Mouse (Mus musculus) MEL (cell line): Measurements from ENCODE around the gene Acad10.

Source experiments
- CTCF ChIP-seq, 3 experiments: IDR thresholded peaks in 2 of 3; conservative IDR thresholded peaks in 1 of 3; 2 replicates each; pipeline ENCODE4 v1.5.1; 2011 to 2012; ENCODE audit warnings: low read length in 3 of 3, low read depth in 2 of 3, mild to moderate bottlenecking in 2 of 3, improper control_type of control experiment in 1 of 3, inconsistent platforms in 1 of 3, mixed read lengths in 1 of 3, moderate library complexity in 1 of 3; ENCODE audit not compliant: control insufficient read depth in 1 of 3, insufficient read depth in 1 of 3, poor library complexity in 1 of 3, severe bottlenecking in 1 of 3
- EP300 ChIP-seq, 2 experiments: IDR thresholded peaks; 2 replicates each; pipeline ENCODE4 v1.6.1; 2011; ENCODE audit warnings: improper control_type of control experiment in 2 of 2, low read length in 2 of 2, low read depth in 1 of 2, mild to moderate bottlenecking in 1 of 2
- GATA1 ChIP-seq: IDR thresholded peaks from 2 replicates; pipeline ENCODE4 v1.6.1; 2011; ENCODE audit warnings: low read depth, low read length, improper control_type of control experiment
- HCFC1 ChIP-seq: IDR thresholded peaks from 2 replicates; pipeline ENCODE4 v1.6.1; 2012; ENCODE audit warnings: low read depth, mild to moderate bottlenecking, inconsistent platforms, low read length, improper control_type of control experiment, moderate library complexity
- JUND ChIP-seq: IDR thresholded peaks from 2 replicates; pipeline ENCODE4 v1.6.1; 2011; ENCODE audit warnings: low read depth, mild to moderate bottlenecking, improper control_type of control experiment, low read length
- MAX ChIP-seq: IDR thresholded peaks from 2 replicates; pipeline ENCODE4 v1.6.1; 2011; ENCODE audit warnings: low read length, improper control_type of control experiment
- POLR2A ChIP-seq, 2 experiments: IDR thresholded peaks; 2 replicates each; pipeline ENCODE4 v1.6.1; 2011 to 2012; ENCODE audit warnings: low read length in 2 of 2, mild to moderate bottlenecking in 2 of 2, control low read depth in 1 of 2, improper control_type of control experiment in 1 of 2, low read depth in 1 of 2, moderate library complexity in 1 of 2; ENCODE audit not compliant: control insufficient read depth in 1 of 2, insufficient read depth in 1 of 2, poor library complexity in 1 of 2
- POLR2AphosphoS5 ChIP-seq: IDR thresholded peaks from 2 replicates; pipeline ENCODE4 v1.6.1; 2012; ENCODE audit warnings: low read depth, borderline replicate concordance, mild to moderate bottlenecking, inconsistent platforms, low read length, moderate library complexity, mixed read lengths
- SIN3A ChIP-seq: IDR thresholded peaks from 2 replicates; pipeline ENCODE4 v1.6.1; 2012; ENCODE audit warnings: low read length, improper control_type of control experiment, inconsistent platforms
- SMC3 ChIP-seq: IDR thresholded peaks from 2 replicates; pipeline ENCODE4 v1.6.1; 2011; ENCODE audit warnings: low read depth, low read length, improper control_type of control experiment
- USF1 ChIP-seq: IDR thresholded peaks from 2 replicates; pipeline ENCODE4 v1.6.1; 2014; ENCODE audit warnings: low read depth, mild to moderate bottlenecking, inconsistent platforms, low read length, improper control_type of control experiment, moderate library complexity
- ZKSCAN1 ChIP-seq: IDR thresholded peaks from 2 replicates; pipeline ENCODE4 v1.6.1; 2012; ENCODE audit warnings: low read depth, mild to moderate bottlenecking, inconsistent platforms, low read length, improper control_type of control experiment, moderate library complexity
- ZMIZ1 ChIP-seq: IDR thresholded peaks from 2 replicates; pipeline ENCODE4 v1.6.1; 2012; ENCODE audit warnings: low read depth, mild to moderate bottlenecking, inconsistent platforms, low read length, improper control_type of control experiment, moderate library complexity
- ZNF384 ChIP-seq: IDR thresholded peaks from 2 replicates; pipeline ENCODE4 v1.6.1; 2012; ENCODE audit warnings: low read depth, mild to moderate bottlenecking, inconsistent platforms, low read length, improper control_type of control experiment

DNA sequence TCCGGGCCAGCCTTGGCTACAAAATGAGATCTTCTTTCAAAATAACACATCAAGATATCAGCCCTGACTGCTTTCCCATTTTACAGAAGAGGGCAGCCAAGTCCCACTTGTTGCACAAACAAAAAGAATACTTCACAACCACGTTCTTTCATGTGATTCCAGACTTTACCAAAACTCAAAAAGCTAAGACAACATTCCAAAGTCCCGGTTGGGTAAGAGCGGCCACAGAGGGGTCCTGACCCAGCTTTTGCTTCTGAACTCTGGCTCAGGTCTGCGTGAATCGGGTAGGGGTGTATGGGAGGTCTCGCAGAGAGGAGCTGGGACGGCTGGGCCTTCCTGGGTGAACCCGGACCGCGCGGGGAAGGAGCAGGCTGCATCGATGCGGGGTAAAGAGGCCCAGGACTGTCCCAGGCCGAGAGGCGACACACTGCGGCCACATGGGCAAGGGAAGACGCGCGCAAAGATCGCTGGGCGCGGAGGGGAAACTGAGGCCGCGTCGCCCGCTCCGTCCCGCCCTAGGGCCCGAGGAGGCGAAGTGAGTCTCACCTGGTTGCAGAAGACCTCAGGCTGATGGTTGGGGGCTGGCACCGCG, 67.4 kb downstream of the Acad10 start:
- no peak for TF ChIP-seq EP300 (IDR thresholded peaks at IDR 0.05; ENCODE audit: low read depth in 1 of 2, low read length in 2 of 2)
- TF ChIP-seq CTCF (IDR thresholded peaks at IDR 0.05 in 2 of 3, conservative IDR thresholded peaks at IDR 0.05 in 1 of 3; ENCODE audit: control insufficient read depth in 1 of 3, insufficient read depth in 1 of 3, low read depth in 2 of 3, low read length in 3 of 3, poor library complexity in 1 of 3, severe bottlenecking in 1 of 3), result no peak
- TF ChIP-seq ZKSCAN1, result no peak
- TF ChIP-seq POLR2A (IDR thresholded peaks at IDR 0.05; ENCODE audit: control insufficient read depth in 1 of 2, insufficient read depth in 1 of 2, low read depth in 1 of 2, low read length in 2 of 2, poor library complexity in 1 of 2), result no peak
- no peak for TF ChIP-seq SIN3A
- no peak for TF ChIP-seq POLR2AphosphoS5
- TF ChIP-seq ZNF384, result no peak
- no peak for TF ChIP-seq HCFC1
- 0 out of 2 replicates have a peak, but pooled peaks have one; percentile 9 for TF ChIP-seq USF1
- TF ChIP-seq ZMIZ1, result no peak
- no peak for TF ChIP-seq GATA1
- TF ChIP-seq SMC3, result no peak
- no peak for TF ChIP-seq MAX
- TF ChIP-seq JUND, result no peak
